Mouse (Mus musculus) MEL (cell line): Measurements from ENCODE around the gene Wdcp. TPM values are rescaled to one million over a fixed set of nuclear protein-coding genes. Genes with fewer than 3 reads are reported as not detected.

Experiments used
- DNase-seq: peaks from one replicate; pipeline ENCODE4 v3.0.0; 2011; ENCODE audit warnings: low read depth, low spot score
- H3K27ac ChIP-seq: 2 replicates; pipeline ENCODE4 v1.5.1; 2012; ENCODE audit warnings: low read depth, mild to moderate bottlenecking, control low read depth, low read length, moderate library complexity; ENCODE audit not compliant: control insufficient read depth
- H3K27me3 ChIP-seq, 2 experiments: fragments of 150-350 bp in 1 of 2; sonication (generic) in 1 of 2; 2 replicates each; pipeline ENCODE4 v1.6.1; 2012; ENCODE audit warnings: low read length in 2 of 2, mild to moderate bottlenecking in 2 of 2, improper control_type of control experiment in 1 of 2, moderate library complexity in 1 of 2; ENCODE audit not compliant: insufficient read depth in 2 of 2, control insufficient read depth in 1 of 2
- H3K36me3 ChIP-seq, 2 experiments: 2 replicates each; pipeline ENCODE4 v1.6.1; 2012 to 2014; ENCODE audit warnings: low read length in 2 of 2, improper control_type of control experiment in 1 of 2, inconsistent platforms in 1 of 2, mild to moderate bottlenecking in 1 of 2; ENCODE audit not compliant: insufficient read depth in 2 of 2, control insufficient read depth in 1 of 2
- H3K4me1 ChIP-seq, 2 experiments: fragments of 150-350 bp in 1 of 2; sonication (generic) in 1 of 2; 2 replicates each; pipeline ENCODE4 v1.6.1; 2012; ENCODE audit warnings: low read length in 2 of 2, improper control_type of control experiment in 1 of 2, mild to moderate bottlenecking in 1 of 2; ENCODE audit not compliant: insufficient read depth in 2 of 2, control insufficient read depth in 1 of 2
- H3K4me3 ChIP-seq, 2 experiments: fragments of 150-350 bp in 1 of 2; sonication (generic) in 1 of 2; 2 replicates each; pipeline ENCODE4 v1.5.1; 2012; ENCODE audit warnings: low read depth in 2 of 2, low read length in 2 of 2, mild to moderate bottlenecking in 2 of 2, moderate library complexity in 2 of 2, control low read depth in 1 of 2, improper control_type of control experiment in 1 of 2; ENCODE audit not compliant: control insufficient read depth in 1 of 2, insufficient read depth in 1 of 2
- H3K79me2 ChIP-seq: 2 replicates; pipeline ENCODE4 v1.6.1; 2012; ENCODE audit warnings: mild to moderate bottlenecking, low read length, moderate library complexity; ENCODE audit not compliant: control insufficient read depth, poor library complexity, insufficient read depth
- H3K9ac ChIP-seq: 2 replicates; pipeline ENCODE4 v1.6.1; 2012; ENCODE audit warnings: low read depth, mild to moderate bottlenecking, control low read depth, low read length, moderate library complexity; ENCODE audit not compliant: control insufficient read depth, poor library complexity, severe bottlenecking
- H3K9me3 ChIP-seq: fragments of 150-350 bp; sonication (generic); replicated peaks from 2 replicates; pipeline ENCODE4 v1.6.1; 2012; ENCODE audit warnings: mild to moderate bottlenecking, low read length, improper control_type of control experiment, moderate library complexity; ENCODE audit not compliant: insufficient read depth
- CHD1 ChIP-seq: IDR thresholded peaks from 2 replicates; pipeline ENCODE4 v1.6.1; 2012; ENCODE audit warnings: low read depth, mild to moderate bottlenecking, inconsistent platforms, low read length, improper control_type of control experiment
- CHD2 ChIP-seq: IDR thresholded peaks from 2 replicates; pipeline ENCODE4 v1.6.1; 2011; ENCODE audit warnings: low read length, improper control_type of control experiment
- CTCF ChIP-seq, 3 experiments: IDR thresholded peaks in 2 of 3; conservative IDR thresholded peaks in 1 of 3; 2 replicates each; pipeline ENCODE4 v1.5.1; 2011 to 2012; ENCODE audit warnings: low read length in 3 of 3, low read depth in 2 of 3, mild to moderate bottlenecking in 2 of 3, improper control_type of control experiment in 1 of 3, inconsistent platforms in 1 of 3, mixed read lengths in 1 of 3, moderate library complexity in 1 of 3; ENCODE audit not compliant: control insufficient read depth in 1 of 3, insufficient read depth in 1 of 3, poor library complexity in 1 of 3, severe bottlenecking in 1 of 3
- ELF1 ChIP-seq: IDR thresholded peaks from 2 replicates; pipeline ENCODE4 v1.6.1; 2014; ENCODE audit warnings: low read depth, mild to moderate bottlenecking, inconsistent platforms, low read length, improper control_type of control experiment, moderate library complexity
- EP300 ChIP-seq, 2 experiments: IDR thresholded peaks; 2 replicates each; pipeline ENCODE4 v1.6.1; 2011; ENCODE audit warnings: improper control_type of control experiment in 2 of 2, low read length in 2 of 2, low read depth in 1 of 2, mild to moderate bottlenecking in 1 of 2
- ETS1 ChIP-seq: IDR thresholded peaks from 2 replicates; pipeline ENCODE4 v1.6.1; 2012; ENCODE audit warnings: low read depth, mild to moderate bottlenecking, inconsistent platforms, low read length, improper control_type of control experiment, moderate library complexity
- GABPA ChIP-seq: IDR thresholded peaks from 2 replicates; pipeline ENCODE4 v1.6.1; 2012; ENCODE audit warnings: low read depth, mild to moderate bottlenecking, inconsistent platforms, low read length, improper control_type of control experiment, moderate library complexity
- GATA1 ChIP-seq: IDR thresholded peaks from 2 replicates; pipeline ENCODE4 v1.6.1; 2011; ENCODE audit warnings: low read depth, low read length, improper control_type of control experiment
- HCFC1 ChIP-seq: IDR thresholded peaks from 2 replicates; pipeline ENCODE4 v1.6.1; 2012; ENCODE audit warnings: low read depth, mild to moderate bottlenecking, inconsistent platforms, low read length, improper control_type of control experiment, moderate library complexity
- JUND ChIP-seq: IDR thresholded peaks from 2 replicates; pipeline ENCODE4 v1.6.1; 2011; ENCODE audit warnings: low read depth, mild to moderate bottlenecking, improper control_type of control experiment, low read length
- KAT2A ChIP-seq: conservative IDR thresholded peaks from 2 replicates; pipeline ENCODE4 v1.6.1; 2012; ENCODE audit warnings: low read depth, low read length, improper control_type of control experiment, inconsistent platforms
- MAFK ChIP-seq: IDR thresholded peaks from 2 replicates; pipeline ENCODE4 v1.6.1; 2011; ENCODE audit warnings: low read depth, mild to moderate bottlenecking, low read length, improper control_type of control experiment, borderline replicate concordance
- MAZ ChIP-seq: IDR thresholded peaks from 2 replicates; pipeline ENCODE4 v1.6.1; 2012; ENCODE audit warnings: low read depth, mild to moderate bottlenecking, inconsistent platforms, low read length, improper control_type of control experiment
- MYB ChIP-seq: IDR thresholded peaks from 2 replicates; pipeline ENCODE4 v1.6.1; 2011; ENCODE audit warnings: mild to moderate bottlenecking, low read depth, low read length, improper control_type of control experiment
- MYC ChIP-seq: IDR thresholded peaks from 2 replicates; pipeline ENCODE4 v1.6.1; 2011; ENCODE audit warnings: low read depth, mild to moderate bottlenecking, low read length, improper control_type of control experiment, moderate library complexity
- NELFE ChIP-seq: IDR thresholded peaks from 2 replicates; pipeline ENCODE4 v1.6.1; 2011; ENCODE audit warnings: low read depth, low read length, improper control_type of control experiment
- NRF1 ChIP-seq: IDR thresholded peaks from 2 replicates; pipeline ENCODE4 v1.6.1; 2014; ENCODE audit warnings: low read depth, mild to moderate bottlenecking, inconsistent platforms, low read length, improper control_type of control experiment, moderate library complexity; ENCODE audit not compliant: poor library complexity, insufficient read depth, severe bottlenecking
- POLR2A ChIP-seq, 2 experiments: IDR thresholded peaks; 2 replicates each; pipeline ENCODE4 v1.6.1; 2011 to 2012; ENCODE audit warnings: low read length in 2 of 2, mild to moderate bottlenecking in 2 of 2, control low read depth in 1 of 2, improper control_type of control experiment in 1 of 2, low read depth in 1 of 2, moderate library complexity in 1 of 2; ENCODE audit not compliant: control insufficient read depth in 1 of 2, insufficient read depth in 1 of 2, poor library complexity in 1 of 2
- POLR2AphosphoS2 ChIP-seq: IDR thresholded peaks from 2 replicates; pipeline ENCODE4 v1.6.1; 2011; ENCODE audit warnings: low read length, improper control_type of control experiment
- POLR2AphosphoS5 ChIP-seq: IDR thresholded peaks from 2 replicates; pipeline ENCODE4 v1.6.1; 2012; ENCODE audit warnings: low read depth, borderline replicate concordance, mild to moderate bottlenecking, inconsistent platforms, low read length, moderate library complexity, mixed read lengths
- RAD21 ChIP-seq: IDR thresholded peaks from 2 replicates; pipeline ENCODE4 v1.6.1; 2011; ENCODE audit warnings: mild to moderate bottlenecking, low read depth, low read length, improper control_type of control experiment
- RCOR1 ChIP-seq: IDR thresholded peaks from 2 replicates; pipeline ENCODE4 v1.6.1; 2012; ENCODE audit warnings: low read depth, mild to moderate bottlenecking, inconsistent platforms, low read length, improper control_type of control experiment
- SIN3A ChIP-seq: IDR thresholded peaks from 2 replicates; pipeline ENCODE4 v1.6.1; 2012; ENCODE audit warnings: low read length, improper control_type of control experiment, inconsistent platforms
- SMC3 ChIP-seq: IDR thresholded peaks from 2 replicates; pipeline ENCODE4 v1.6.1; 2011; ENCODE audit warnings: low read depth, low read length, improper control_type of control experiment
- TAL1 ChIP-seq: IDR thresholded peaks from 2 replicates; pipeline ENCODE4 v1.6.1; 2012; ENCODE audit warnings: mild to moderate bottlenecking, inconsistent platforms, low read length, moderate library complexity, mixed read lengths
- TCF12 ChIP-seq: IDR thresholded peaks from 2 replicates; pipeline ENCODE4 v1.6.1; 2014; ENCODE audit warnings: low read depth, mild to moderate bottlenecking, inconsistent platforms, low read length, improper control_type of control experiment, moderate library complexity
- USF1 ChIP-seq: IDR thresholded peaks from 2 replicates; pipeline ENCODE4 v1.6.1; 2014; ENCODE audit warnings: low read depth, mild to moderate bottlenecking, inconsistent platforms, low read length, improper control_type of control experiment, moderate library complexity
- USF2 ChIP-seq, 2 experiments: IDR thresholded peaks; 2 replicates each; pipeline ENCODE4 v1.6.1; 2011 to 2012; ENCODE audit warnings: improper control_type of control experiment in 2 of 2, low read length in 2 of 2, borderline replicate concordance in 1 of 2, inconsistent platforms in 1 of 2, low read depth in 1 of 2, mild to moderate bottlenecking in 1 of 2; ENCODE audit not compliant: insufficient read depth in 1 of 2
- ZC3H11A ChIP-seq: IDR thresholded peaks from 2 replicates; pipeline ENCODE4 v1.6.1; 2012; ENCODE audit warnings: low read depth, mild to moderate bottlenecking, inconsistent platforms, low read length, improper control_type of control experiment
- ZMIZ1 ChIP-seq: IDR thresholded peaks from 2 replicates; pipeline ENCODE4 v1.6.1; 2012; ENCODE audit warnings: low read depth, mild to moderate bottlenecking, inconsistent platforms, low read length, improper control_type of control experiment, moderate library complexity
- ZNF384 ChIP-seq: IDR thresholded peaks from 2 replicates; pipeline ENCODE4 v1.6.1; 2012; ENCODE audit warnings: low read depth, mild to moderate bottlenecking, inconsistent platforms, low read length, improper control_type of control experiment
- polyA plus RNA-seq, 2 experiments: library from polyadenylated mRNA; stranded (reverse) in 1 of 2; unstranded in 1 of 2; fragments of >175 nt in 1 of 2; fragments of >200 nt in 1 of 2; gene quantifications; 2 replicates each; pipeline versions ENCODE4 v1.2.1 to v1.2.4; 2012; ENCODE audit warnings: low replicate concordance in 2 of 2, low read depth in 1 of 2; ENCODE audit not compliant: insufficient read length in 2 of 2, insufficient read depth in 1 of 2, missing spikeins in 1 of 2
- total RNA-seq: library from RNA; depleted of rRNA; stranded (reverse); fragments of 300-350 nt; gene quantifications from 2 replicates; pipeline ENCODE4 v1.2.3, GENCODE M21; 2012

Wdcp gene
- total and polyA plus RNA-seq, 3 experiments, result 12.6 to 16.5 TPM; not detected in 1

DNA sequence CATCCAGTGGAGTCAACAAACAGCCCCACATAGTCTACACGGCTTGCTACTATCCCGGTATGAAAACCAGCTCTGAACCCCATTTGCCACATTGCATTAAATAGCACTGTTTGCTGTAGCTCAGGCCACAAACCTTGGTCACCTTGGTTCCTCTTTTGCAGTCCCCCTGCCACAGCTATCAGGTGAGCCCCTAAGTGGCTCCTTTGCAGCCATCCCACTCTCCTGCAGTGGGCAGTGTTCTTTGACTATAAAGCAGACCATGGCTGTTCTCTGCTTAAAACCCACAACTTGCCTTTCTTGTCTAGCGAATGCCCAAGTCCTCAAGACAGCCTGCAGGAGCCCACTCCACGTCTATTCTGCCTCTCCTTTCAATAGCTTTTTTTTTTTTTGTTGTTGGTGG lies 29.2 kb downstream of the Wdcp start:
- Histone ChIP-seq H3K9me3 (no peaks in the 10 kb centered on the region), H3K27ac (peak overlapping the region; percentile 79), H3K4me1 (peaks cover 16 to 34% of the 10 kb centered on the region in 2 experiments), H3K36me3 (peaks cover 3 to 24% of the 10 kb centered on the region in 2 experiments; a peak in 3 of 4 replicates), H3K79me2 (peaks cover 5% of the 10 kb centered on the region), H3K4me3 (peak overlapping the region; percentile 13; a peak in 2 of 4 replicates), H3K9ac (peak overlapping the region; percentile 19), H3K27me3 (no peaks in the 10 kb centered on the region)
- DNase-seq, result peak; percentile 55
- TF ChIP-seq CTCF (IDR thresholded peaks at IDR 0.05 in 2 of 3, conservative IDR thresholded peaks at IDR 0.05 in 1 of 3; ENCODE audit: control insufficient read depth in 1 of 3, insufficient read depth in 1 of 3, low read depth in 2 of 3, low read length in 3 of 3, poor library complexity in 1 of 3, severe bottlenecking in 1 of 3) (peak in 2 of 3 experiments; percentile 20 to 22; a peak in 4 of 6 replicates), ETS1 (no peak)

- no peaks in the 10 kb centered on the region for H3K9me3 ChIP-seq
- H3K9ac ChIP-seq, result peak overlapping the region; percentile 84
- peak; percentile 93 for DNase-seq
- peak overlapping the region; percentile 92 for H3K27ac ChIP-seq
- peaks cover 3 to 24% of the 10 kb centered on the region in 2 experiments; a peak in 3 of 4 replicates for H3K36me3 ChIP-seq
- H3K4me1 ChIP-seq, result peaks cover 16 to 34% of the 10 kb centered on the region in 2 experiments
- no peaks in the 10 kb centered on the region for H3K27me3 ChIP-seq
- peaks cover 5% of the 10 kb centered on the region for H3K79me2 ChIP-seq
- H3K4me3 ChIP-seq, result peak overlapping the region; percentile 71 to 93
- peak; percentile 51; the same call in 1 of the 2 replicates for TF ChIP-seq HCFC1
- peak; percentile 93 for TF ChIP-seq ETS1
- no peak for TF ChIP-seq KAT2A
- TF ChIP-seq SMC3, result no peak
- TF ChIP-seq TAL1, result peak; percentile 99
- no peak for TF ChIP-seq NRF1
- TF ChIP-seq SIN3A, result peak; percentile 94
- TF ChIP-seq MYB, result peak; percentile 97
- TF ChIP-seq EP300 (IDR thresholded peaks at IDR 0.05; ENCODE audit: low read depth in 1 of 2, low read length in 2 of 2), result peak; percentile 97 to 98
- peak; percentile 99 for TF ChIP-seq TCF12
- TF ChIP-seq POLR2AphosphoS2, result no peak; the same call in 1 of the 2 replicates
- TF ChIP-seq ZNF384, result peak; percentile 65
- no peak for TF ChIP-seq JUND
- no peak for TF ChIP-seq CHD1
- no peak for TF ChIP-seq ZC3H11A
- TF ChIP-seq POLR2AphosphoS5, result 0 out of 2 replicates have a peak, but pooled peaks have one; percentile 64
- TF ChIP-seq ELF1, result no peak
- TF ChIP-seq GABPA, result no peak
- no peak for TF ChIP-seq USF2 (IDR thresholded peaks at IDR 0.05; ENCODE audit: borderline replicate concordance in 1 of 2, insufficient read depth in 1 of 2, low read depth in 1 of 2, low read length in 2 of 2)
- no peak for TF ChIP-seq RAD21
- TF ChIP-seq MAZ, result no peak; the same call in 1 of the 2 replicates
- TF ChIP-seq NELFE, result peak; percentile 43; the same call in 1 of the 2 replicates
- no peak; the same call in 1 of the 2 replicates for TF ChIP-seq CHD2
- TF ChIP-seq USF1, result no peak
- TF ChIP-seq GATA1, result peak; percentile 99
- peak in 1 of 2 experiments; percentile 60; a peak in 2 of 4 replicates for TF ChIP-seq POLR2A (IDR thresholded peaks at IDR 0.05; ENCODE audit: control insufficient read depth in 1 of 2, insufficient read depth in 1 of 2, low read depth in 1 of 2, low read length in 2 of 2, poor library complexity in 1 of 2)
- TF ChIP-seq ZMIZ1, result peak; percentile 76
- TF ChIP-seq MYC, result peak; percentile 77
- TF ChIP-seq MAFK, result 0 out of 2 replicates have a peak, but pooled peaks have one; percentile 20
- TF ChIP-seq RCOR1, result no peak; the same call in none of the 2 replicates
Observed at GRCm38 (mm10) chr12:4872983-4873477, 29.9 kb downstream of the Wdcp start.
